Mouse (Mus musculus) thymus, postnatal 36 days (tissue): ENCODE data around the gene S1pr4.

Experiments used
- DNase-seq, 2 experiments: peaks; one replicate each; pipeline ENCODE4 v3.0.0; 2022; ENCODE audit warnings: mixed read lengths in 2 of 2

Gene S1pr4

DNA sequence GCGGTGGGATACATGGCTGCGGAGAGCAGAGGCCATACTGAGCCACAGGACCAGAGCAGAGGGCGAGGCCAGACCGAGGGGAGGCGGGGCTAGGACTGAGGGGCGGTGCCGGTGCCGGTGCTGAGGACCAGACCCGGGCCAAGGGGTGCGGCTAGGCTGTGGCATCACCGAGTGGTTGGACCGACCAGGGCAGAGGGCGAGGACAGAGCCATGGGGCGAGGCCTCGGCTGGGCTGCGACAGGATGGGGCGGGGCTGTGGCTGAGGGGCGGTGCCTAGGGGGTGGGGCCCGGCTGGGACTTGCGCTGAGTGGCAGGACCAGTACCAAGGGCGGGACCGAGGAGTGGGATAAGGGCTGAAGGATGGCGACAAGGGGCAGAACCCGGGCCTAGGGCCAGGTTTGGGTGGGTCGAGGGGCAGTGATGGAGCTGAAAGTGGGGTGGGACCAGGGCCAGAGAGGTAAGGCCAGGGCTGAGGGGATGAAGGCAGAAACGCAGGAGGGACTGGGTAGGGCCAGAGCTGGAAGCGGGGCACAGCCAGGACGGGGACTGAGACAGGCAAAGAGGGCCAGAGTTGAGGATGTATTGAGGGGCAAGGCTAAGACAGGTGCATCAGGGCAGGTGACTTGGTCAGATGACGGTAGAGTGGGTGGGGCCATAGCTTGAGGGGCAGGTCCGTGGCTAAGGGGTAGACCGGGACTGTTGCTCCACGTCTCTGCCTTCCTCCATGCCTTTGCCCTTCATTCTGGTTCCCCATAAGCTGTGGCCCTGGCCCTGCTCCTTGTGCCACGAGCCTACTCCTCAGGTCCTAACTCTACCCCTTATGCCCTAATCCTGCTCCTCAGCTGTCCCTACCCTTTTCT, 35.3 kb downstream of the S1pr4 start:
- no peak for DNase-seq

DNA sequence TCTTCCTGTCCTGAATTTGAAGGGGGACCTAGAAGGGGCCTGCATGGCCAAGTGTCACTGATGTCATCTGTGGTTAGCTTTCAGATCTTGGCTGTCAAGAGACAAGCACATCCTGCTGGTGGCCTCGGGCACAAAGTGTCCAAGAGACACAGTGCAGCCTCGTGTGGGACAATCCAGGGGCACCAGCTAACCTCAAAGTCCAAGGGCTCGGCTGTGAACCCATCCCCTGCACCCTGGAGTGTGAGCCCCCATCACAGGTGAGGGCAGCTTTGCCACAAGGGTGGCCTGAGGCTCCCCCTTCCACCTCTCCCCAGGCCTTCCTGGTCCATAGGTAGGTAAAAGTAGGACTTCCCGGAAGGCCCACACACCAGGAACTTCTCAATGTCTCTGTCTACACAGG, 36.4 kb downstream of the S1pr4 start:
- DNase-seq: no peak

DNA sequence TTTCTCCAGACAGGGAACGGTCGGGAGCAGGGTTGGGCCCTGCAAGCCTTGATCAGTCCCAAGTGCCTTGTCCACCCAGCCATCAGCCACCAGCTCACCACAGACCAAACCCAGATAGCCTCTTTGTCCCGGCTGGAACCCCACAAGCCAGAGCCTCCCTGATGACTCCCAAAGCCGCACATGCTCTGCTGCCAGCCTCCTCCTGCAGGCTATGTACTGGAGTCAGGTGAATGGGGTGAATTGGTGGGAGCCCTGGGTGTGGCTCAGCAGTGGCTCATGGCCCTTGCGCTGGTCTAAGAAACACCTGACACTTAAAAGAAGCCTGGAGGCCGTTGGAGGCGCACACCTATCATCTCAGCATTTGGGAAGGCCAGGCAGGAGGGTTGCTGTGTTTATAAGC, 37.0 kb downstream of the S1pr4 start:
- DNase-seq: no peak

DNA sequence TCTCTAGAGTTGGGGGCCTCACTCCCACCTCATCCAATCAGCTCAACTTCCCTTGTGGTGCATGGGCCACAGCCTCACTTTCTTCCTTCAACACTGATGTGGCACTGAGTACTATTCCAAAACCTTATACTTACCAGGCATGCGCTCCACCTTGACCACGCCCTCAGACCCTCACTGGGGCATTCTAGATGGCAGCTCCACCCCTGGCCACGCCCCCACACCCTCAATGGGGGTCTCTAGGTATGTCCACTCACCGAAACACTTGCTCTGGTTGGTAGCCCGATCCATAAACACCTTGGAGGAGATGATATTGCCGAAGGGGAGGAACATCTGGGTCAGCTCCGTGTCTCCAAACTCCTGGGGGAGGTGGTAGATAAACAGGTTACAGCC, 37.5 kb downstream of the S1pr4 start:
- no peak for DNase-seq

DNA sequence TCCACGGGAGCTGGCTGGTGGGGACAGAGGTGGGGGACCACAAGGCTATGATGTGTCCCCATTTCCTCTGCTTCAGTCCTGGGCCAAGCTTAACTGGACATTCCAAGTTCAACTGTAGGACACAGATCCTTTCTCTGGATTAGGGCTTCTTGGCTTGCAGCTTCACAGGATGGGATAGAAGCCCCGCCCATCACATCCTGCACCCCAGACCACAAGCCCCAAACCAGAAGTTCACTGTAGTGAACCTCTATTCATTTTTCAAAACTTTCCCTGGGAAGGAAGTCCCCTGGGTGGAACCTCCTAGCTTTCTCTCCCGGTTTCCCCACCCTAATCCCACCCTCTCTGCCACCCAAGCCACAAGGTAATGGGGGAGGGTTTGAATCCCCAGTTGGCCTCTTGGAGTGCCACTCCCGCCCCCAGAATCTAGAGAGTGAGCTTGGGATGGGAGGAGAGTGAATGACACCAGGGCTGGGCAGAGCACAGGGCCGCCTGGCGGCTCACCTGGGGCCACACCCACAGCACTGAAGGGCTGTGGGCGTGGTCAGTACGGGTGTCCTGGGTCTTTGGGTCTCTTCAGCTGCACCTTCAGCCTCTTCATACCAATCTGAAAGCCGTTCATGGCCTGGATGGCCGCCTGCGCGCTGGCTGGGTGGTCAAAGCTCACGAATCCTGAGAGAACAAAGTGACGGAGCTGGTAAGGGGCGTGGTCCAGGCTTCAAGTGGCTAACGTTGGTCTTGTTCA, 38.1 kb downstream of the S1pr4 start:
- DNase-seq: no peak

DNA sequence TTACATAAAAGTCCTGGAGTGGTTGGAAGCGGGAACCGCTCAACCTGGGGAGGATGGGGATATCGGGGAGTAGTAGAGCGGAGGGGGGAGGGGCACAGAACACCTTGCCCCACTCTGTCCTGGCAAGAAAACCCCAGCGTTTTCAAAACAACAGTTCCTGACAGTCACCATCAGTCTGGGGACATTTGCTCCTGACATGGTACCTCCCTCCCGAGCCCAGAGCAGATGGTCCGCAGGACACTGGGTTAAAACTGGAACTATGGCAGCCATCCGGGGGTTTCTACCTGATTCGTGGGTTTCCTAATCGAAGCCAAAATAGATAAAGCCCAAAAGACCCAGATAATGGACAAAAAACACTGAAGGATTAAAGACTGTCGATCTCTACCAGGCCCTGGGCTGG, 39.0 kb downstream of the S1pr4 start:
- no peak for DNase-seq

DNA sequence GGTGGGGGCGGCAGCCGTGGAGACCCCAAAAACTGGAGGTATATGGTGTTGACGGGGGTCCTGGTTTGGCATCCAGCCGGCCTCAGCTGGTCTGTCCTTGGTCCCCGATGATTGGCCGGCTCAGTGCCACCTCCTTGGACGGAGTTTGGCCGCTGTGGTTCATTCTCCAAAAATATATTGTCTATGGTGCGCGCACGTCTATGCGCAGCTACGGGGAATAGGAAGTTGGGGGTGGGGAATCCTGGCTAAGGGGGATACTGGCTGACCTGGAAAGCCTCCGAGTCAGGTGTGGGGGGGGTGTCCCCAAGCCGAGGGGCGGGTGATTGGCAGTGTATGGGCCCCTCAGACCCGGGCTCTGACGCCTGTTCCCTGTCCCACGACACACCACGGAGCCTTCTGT, 39.5 kb downstream of the S1pr4 start:
- no peak for DNase-seq

DNA sequence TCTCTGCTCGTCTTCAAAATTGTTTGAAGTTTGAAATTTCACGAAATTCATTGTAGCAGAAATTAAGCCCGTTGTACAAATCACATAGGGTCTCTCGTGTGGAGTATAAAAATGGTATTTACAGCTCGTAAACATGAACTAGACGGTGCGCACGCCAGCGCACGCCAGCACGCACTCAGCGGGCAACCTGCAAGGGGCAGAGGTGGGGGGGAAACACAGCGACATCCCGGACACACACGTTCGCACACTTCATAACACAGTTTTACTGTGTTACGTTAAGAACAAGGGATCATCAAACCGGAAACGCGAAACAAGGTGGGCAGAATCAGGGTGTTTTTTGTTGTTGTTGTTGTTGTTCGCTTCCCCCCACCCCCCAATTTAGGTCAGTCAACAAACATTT, 40.5 kb downstream of the S1pr4 start:
- DNase-seq: no peak

DNA sequence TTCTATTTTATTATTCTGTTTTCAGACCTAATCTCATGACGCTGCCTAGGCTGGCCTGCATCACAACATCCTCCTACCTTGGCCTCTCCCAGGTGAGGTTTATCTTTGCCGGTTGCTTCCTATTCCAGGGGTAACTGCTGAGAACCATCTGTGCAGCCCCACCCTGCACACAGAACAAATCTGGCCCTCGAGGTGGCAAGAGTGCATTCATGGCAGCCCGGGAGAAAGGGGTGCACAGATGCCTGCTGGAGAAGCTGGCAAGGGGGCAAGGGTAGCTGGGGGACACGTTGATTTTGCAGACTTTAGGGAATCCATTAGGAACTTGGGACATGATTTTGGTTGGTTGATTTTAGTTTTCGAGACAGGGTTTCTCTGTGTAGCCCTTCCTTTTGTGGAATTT, 41.7 kb downstream of the S1pr4 start:
- DNase-seq: no peak

DNA sequence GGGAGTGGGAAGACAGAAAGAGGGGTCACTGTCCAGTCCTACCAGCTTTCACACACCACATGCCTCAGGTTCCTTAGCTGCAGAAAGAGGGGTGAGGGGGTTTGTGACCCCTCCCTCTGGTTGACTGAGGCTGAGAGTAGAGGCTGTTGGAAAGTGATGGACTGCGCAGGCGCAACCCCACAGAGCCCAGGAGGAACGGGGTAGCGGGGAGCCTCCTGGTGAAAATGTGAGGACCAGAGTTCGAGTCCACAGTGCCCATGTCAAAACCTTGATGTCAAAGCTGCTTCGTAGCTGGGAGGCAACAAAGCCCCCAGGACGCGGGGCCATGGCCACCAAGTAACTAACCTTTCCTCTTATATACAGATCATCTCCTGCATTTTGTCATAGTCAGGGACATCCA, 42.3 kb downstream of the S1pr4 start:
- DNase-seq: no peak

DNA sequence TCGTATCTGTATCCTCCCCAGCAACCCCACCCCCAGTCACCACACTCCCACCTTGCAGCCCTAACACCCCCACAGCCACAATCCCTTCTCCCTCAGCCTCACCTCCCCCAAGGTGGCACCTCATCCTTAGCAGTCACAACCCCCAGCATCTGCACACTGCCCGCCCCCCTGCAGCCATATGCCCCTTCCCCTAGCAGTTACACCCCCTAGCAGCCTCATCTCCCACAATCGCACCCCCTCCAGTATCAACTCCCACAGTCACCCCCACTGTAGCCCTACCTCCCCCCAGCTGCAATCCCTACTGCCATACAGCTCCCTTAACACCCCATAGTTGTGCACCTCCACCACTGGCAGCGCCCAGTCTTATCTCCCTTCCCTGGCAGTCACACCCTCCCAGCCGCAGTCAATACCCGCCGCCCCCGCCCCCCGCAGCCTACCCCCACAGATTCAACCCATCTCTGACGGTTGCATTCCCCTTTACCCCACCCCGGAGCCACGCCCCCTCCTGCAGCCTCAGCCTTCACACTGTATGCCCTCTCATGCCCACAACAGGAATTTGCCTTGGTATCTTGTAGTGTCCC, 42.9 kb downstream of the S1pr4 start:
- no peak for DNase-seq

DNA sequence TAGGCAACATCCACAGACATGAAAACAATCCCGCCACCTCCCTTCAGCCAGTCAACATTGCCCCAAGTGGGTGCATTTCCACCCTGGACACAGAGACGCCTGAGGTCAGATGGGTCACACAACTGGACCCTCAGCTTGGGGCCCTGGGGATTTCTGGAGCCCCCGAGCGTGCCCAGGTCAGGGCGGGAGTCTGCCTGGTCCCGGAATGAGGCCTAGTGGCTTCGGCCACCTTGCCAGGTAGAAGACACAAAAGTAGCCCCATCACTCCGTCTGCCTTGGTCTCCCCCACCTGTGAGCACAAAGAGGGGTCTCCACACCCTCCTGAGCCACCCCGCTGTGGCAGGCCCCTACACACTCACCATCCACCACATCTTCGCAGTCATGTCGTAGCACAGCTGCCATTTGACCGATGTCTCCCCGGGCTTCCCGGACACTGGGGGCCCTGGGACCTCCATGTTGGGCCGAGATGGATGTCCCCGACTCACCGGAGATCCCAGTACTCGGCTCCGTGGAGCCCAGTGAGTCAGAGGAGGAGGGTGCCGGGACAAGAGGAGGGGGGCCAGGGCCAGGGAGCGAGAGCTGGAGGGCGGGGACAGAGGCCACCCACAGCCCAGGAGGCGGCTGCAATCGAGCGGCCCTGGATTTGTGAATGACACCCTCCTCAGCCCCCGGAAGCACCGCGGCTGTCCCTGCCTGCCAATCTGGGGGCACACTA, 44.6 kb downstream of the S1pr4 start, which contains the start of gene Nfic:
Gene Nfic (minus strand): TSS at position 455 of the 715 bp plus-strand sequence.
- DNase-seq: no peak

DNA sequence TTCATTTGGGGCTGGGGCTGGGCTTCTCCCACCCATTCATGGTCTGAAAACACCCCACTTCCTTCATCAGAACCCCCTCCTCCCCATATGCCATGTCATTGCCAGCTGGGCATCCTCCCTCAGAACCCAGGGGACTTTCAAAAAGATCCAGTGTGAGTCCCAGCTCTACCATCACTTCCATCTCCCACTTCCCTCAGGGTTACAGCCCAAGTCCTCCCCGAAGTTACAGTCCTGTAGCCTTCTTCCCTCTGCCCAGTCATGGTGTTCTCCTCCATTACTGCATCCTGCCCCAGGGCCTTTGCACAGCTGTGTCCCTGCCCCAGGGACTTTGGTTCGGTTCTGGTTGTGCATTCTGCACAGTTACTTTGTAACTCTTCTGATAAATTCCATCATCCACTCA, 45.8 kb downstream of the S1pr4 start:
- no peak for DNase-seq

DNA sequence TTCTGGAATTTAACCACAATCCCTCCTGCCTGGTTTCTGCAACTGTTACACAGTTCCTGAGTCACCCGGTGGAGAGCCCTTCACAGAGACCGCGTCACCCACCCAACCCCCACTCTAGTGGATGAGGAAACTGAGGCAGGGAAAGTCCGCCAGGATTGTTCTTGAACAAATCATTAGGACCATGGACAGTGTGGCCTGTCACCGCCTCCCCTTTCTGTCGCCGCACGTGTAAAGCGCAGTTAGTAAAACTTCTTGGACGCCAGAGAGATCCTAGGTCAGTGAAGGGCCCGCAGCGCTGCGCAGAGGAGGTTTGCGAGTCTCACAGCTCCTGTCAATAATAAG, 47.0 kb downstream of the S1pr4 start:
- no peak for DNase-seq

DNA sequence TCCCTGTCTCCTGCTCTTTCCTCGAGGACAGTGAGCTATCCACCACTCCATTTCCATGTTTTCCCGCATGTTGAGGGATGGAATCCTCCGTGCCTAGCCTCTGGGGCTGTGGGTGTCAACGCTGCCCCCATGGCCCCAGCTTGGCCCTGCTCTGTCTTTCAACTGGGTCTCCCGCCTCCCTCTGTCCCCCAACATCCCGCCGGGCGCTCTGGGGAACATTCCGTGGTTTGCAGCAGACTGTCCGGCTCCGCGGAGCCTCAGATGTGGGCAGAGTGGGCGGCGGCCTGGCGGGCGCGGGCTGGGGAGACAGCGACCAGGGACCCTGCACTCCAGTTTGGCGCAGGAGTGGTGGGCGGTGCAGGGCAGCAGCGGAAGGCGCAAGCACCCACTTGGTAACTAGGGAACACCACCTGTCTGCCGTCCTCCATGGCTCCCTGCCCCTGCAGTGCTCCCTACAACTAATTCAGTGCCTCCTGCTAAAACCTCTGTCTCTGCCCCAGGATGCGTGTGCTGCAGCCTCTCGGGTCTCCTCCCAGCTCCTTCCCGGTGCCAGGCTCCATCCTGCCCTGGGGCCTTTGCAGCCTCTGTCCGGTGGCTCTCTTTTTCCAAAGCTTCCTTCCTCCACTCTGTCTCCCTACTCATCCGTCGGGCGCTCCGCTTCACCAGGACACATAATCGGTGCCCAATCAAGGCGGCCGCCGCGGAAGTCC, 47.5 kb downstream of the S1pr4 start:
- DNase-seq: peak in 1 of 2 experiments; percentile 9

DNA sequence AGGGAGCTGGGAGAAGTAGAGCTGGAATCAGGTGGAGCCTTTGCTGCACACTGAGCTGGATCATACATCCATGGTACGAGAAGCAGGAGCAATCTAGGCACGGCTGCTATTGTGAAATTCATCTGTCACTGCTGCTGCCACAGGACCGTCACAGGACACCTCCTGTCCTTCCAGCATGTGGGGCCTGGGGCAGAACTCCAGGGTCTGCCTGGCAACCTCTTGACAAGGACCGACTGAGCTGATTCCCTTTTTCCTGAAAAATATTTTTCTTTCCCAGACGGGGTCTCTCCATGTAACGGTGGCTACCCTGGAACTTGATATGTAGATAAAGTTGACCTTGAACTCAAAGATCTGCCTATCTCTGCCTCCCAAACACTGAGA, 48.6 kb downstream of the S1pr4 start:
- no peak for DNase-seq

DNA sequence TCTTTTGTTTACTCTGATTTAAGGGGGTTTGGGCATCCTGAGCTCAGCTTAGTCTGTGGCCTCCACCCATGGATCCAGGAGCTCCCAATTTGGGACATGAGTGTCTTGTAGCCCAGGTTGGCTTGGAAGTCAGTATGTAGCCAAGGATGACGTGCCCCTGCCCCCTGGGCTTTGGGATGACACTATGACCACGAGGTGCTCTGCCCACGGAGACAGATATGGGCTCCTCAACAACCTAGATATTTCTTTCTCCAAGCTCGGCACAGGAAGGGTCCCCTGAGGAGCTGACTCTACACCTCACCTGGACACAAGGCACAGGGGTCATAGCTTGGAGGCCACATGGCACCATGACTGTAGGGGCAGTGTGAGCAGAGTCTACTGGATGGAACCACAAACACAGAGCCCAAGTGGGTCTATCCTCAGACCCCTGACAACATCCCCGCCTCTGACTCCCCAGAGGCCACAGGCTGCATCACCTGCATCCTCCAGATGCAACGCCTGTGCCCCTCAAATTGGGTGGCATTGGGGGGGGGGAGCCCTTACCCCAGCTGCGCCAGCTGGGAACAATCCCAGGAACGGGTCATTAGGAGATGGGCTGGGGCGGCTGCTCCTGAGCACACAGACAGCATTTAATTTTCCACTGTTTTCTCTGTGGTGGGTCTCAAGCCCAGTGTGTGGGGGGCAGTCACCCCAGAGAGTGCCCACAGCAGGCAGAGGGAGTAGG, 49.1 kb downstream of the S1pr4 start:
- no peak for DNase-seq

DNA sequence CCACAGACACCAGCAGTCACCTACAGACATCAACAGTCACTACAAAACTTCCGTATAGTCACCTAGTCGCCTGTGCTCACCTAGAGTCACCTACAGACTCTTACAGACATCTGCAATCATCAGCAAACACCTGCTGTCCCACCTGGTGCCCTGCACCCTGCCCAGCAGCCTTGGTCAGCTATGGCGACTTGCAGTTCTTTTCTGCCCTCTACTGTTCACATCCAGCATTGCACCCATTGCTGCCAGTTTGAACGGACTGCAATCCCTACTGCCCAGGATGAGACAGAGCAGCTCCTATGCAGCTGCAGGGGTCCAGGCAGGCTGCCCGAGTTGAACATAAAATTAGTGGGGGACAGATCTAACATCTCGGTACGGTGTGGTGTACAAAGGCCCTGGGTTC, 49.8 kb downstream of the S1pr4 start:
- DNase-seq: peak; percentile 69 to 72
